Mouse (Mus musculus): Measurements from ENCODE around the gene Phf21a. TPM values are rescaled to one million over a fixed set of nuclear protein-coding genes. Genes with fewer than 3 reads are reported as not detected.

Gene Phf21a
- polyA plus RNA-seq, 1 experiment: 52.2 TPM

DNA sequence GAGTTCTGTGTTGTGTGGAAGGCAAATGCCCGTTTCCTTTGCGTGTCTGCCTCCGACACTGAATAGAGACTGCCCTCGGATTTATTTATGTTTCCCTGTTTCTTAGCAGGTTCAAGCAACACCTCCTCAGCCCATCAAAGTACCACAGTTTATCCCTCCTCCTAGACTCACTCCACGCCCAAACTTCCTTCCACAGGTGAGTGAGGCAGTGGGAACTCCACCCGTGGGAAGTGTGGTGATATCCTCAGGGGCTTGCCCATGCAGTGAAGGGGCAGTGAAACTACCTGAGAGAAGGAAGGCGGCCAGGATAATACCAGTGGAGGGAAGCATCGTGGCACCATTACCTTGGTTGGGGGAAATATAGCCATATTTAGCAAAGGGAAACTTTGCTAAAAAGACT lies 235.3 kb downstream of the Phf21a start:
- Histone ChIP-seq H3K4me1 (ENCODE audit: control insufficient read depth, insufficient read depth, low read length) (no peaks in the 10 kb centered on the region), H3K9me3 (replicated peaks; ENCODE audit: control insufficient read depth, insufficient read depth, low read length, poor library complexity, severe bottlenecking) (no peaks in the 10 kb centered on the region), H3K9ac (ENCODE audit: low read depth, poor library complexity, severe bottlenecking) (no peak overlapping the region), H3K27me3 (ENCODE audit: control insufficient read depth, insufficient read depth, low read length, poor library complexity, severe bottlenecking) (no peaks in the 10 kb centered on the region), H3K4me3 (ENCODE audit: low read depth, low read length) (no peak overlapping the region), H3K36me3 (ENCODE audit: control insufficient read depth, insufficient read depth, low read length, poor library complexity, severe bottlenecking) (no peaks in the 10 kb centered on the region), H3K27ac (ENCODE audit: insufficient read depth, low read length) (no peak overlapping the region)
- TF ChIP-seq POLR2A (IDR thresholded peaks at IDR 0.05; ENCODE audit: insufficient read depth, low read length): no peak
- no peak for TF ChIP-seq EP300 (IDR thresholded peaks at IDR 0.05; ENCODE audit: insufficient read depth, low read depth, low read length)
- no peak for TF ChIP-seq CTCF (IDR thresholded peaks at IDR 0.05; ENCODE audit: low read depth, low read length)

- Histone ChIP-seq H3K9ac (ENCODE audit: low read depth, poor library complexity, severe bottlenecking) (no peak overlapping the region), H3K4me1 (ENCODE audit: control insufficient read depth, insufficient read depth, low read length) (no peaks in the 10 kb centered on the region), H3K27me3 (ENCODE audit: control insufficient read depth, insufficient read depth, low read length, poor library complexity, severe bottlenecking) (no peaks in the 10 kb centered on the region), H3K9me3 (replicated peaks; ENCODE audit: control insufficient read depth, insufficient read depth, low read length, poor library complexity, severe bottlenecking) (no peaks in the 10 kb centered on the region), H3K4me3 (ENCODE audit: low read depth, low read length) (no peak overlapping the region), H3K27ac (ENCODE audit: insufficient read depth, low read length) (no peak overlapping the region), H3K36me3 (ENCODE audit: control insufficient read depth, insufficient read depth, low read length, poor library complexity, severe bottlenecking) (no peaks in the 10 kb centered on the region)
- TF ChIP-seq EP300 (IDR thresholded peaks at IDR 0.05; ENCODE audit: insufficient read depth, low read depth, low read length) (no peak), POLR2A (IDR thresholded peaks at IDR 0.05; ENCODE audit: insufficient read depth, low read length) (no peak), CTCF (IDR thresholded peaks at IDR 0.05; ENCODE audit: low read depth, low read length) (peak; percentile 46)
Observed at GRCm38 (mm10) chr2:92330840-92331239, 237.9 kb downstream of the Phf21a start.

DNA sequence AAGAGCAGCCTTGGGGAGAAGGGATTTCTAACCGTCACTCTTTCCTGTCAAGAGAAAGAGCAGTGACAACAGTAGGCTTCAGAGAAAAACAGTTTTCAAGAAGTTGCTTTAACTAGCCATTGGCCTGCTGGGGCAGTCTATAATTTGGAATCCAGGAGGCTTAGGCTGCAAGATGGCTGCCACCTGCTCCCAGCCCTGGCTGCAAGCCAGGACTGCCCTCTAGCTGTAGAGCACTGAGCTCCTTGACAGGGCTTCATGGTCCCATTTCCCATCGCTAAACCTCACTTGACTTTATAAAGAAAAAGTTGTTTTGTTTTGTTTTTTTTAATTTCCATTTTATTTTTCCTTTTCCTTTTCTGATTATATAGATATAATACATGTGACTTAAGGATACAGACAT lies 238.5 kb downstream of the Phf21a start:
- H3K36me3 ChIP-seq (ENCODE audit: control insufficient read depth, insufficient read depth, low read length, poor library complexity, severe bottlenecking): no peaks in the 10 kb centered on the region

DNA sequence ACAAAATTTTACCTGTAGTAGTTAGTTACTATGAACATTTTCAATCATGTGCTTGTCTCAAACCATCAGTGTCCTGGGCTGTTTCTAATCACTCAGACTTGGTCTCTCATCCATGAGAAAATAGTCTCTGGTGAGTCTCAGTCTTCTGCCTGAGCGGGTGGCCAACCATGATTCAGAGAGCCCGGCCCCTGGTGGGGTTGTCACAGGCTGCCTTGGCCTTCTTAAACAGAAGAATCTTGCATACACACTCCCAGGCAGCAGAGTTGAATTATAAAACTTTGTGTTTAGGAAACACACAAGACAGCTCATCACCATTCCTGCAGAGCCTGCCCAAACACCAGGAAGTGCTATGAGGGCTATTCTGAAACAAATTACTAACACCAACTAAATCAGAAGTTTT lies 239.0 kb downstream of the Phf21a start:
- H3K27ac ChIP-seq (ENCODE audit: insufficient read depth, low read length): no peak overlapping the region
- H3K4me3 ChIP-seq (ENCODE audit: low read depth, low read length): no peak overlapping the region
- no peaks in the 10 kb centered on the region for H3K36me3 ChIP-seq (ENCODE audit: control insufficient read depth, insufficient read depth, low read length, poor library complexity, severe bottlenecking)
- H3K4me1 ChIP-seq (ENCODE audit: control insufficient read depth, insufficient read depth, low read length): no peaks in the 10 kb centered on the region
- TF ChIP-seq EP300 (IDR thresholded peaks at IDR 0.05; ENCODE audit: insufficient read depth, low read depth, low read length) (no peak), POLR2A (IDR thresholded peaks at IDR 0.05; ENCODE audit: insufficient read depth, low read length) (no peak), CTCF (IDR thresholded peaks at IDR 0.05; ENCODE audit: low read depth, low read length) (no peak)
- H3K9ac ChIP-seq (ENCODE audit: low read depth, poor library complexity, severe bottlenecking): no peak overlapping the region
- no peaks in the 10 kb centered on the region for H3K9me3 ChIP-seq (replicated peaks; ENCODE audit: control insufficient read depth, insufficient read depth, low read length, poor library complexity, severe bottlenecking)
- H3K27me3 ChIP-seq (ENCODE audit: control insufficient read depth, insufficient read depth, low read length, poor library complexity, severe bottlenecking): no peaks in the 10 kb centered on the region

More for the DNA sequence above, 238.5 kb downstream of the Phf21a start:
- TF ChIP-seq POLR2A (IDR thresholded peaks at IDR 0.05; ENCODE audit: insufficient read depth, low read length) (no peak), CTCF (IDR thresholded peaks at IDR 0.05; ENCODE audit: low read depth, low read length) (peak; percentile 78)
- Histone ChIP-seq H3K27me3 (ENCODE audit: control insufficient read depth, insufficient read depth, low read length, poor library complexity, severe bottlenecking) (no peaks in the 10 kb centered on the region), H3K27ac (ENCODE audit: insufficient read depth, low read length) (no peak overlapping the region), H3K4me1 (ENCODE audit: control insufficient read depth, insufficient read depth, low read length) (no peaks in the 10 kb centered on the region), H3K9ac (ENCODE audit: low read depth, poor library complexity, severe bottlenecking) (no peak overlapping the region), H3K9me3 (replicated peaks; ENCODE audit: control insufficient read depth, insufficient read depth, low read length, poor library complexity, severe bottlenecking) (no peaks in the 10 kb centered on the region), H3K4me3 (ENCODE audit: low read depth, low read length) (no peak overlapping the region)

DNA sequence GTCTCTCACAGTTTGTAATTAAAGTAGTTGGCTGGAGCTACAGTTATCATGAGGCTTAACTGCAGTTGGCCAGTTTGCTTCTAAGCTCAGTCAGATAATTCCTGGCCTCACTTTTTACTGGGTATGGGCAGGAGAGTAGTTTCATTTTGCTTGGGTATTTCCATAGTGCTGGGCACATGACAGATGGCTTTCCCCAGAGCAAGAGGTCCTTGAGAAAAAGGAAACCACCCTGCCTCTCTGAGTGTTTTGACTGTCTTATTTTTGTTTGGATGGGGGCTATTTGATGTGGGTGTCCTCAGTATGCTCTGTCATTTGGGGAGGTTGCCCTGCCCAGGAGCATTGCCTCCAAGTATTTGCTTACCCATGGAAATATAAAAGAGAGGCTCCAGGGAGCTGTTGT lies 249.5 kb downstream of the Phf21a start:
- no peaks in the 10 kb centered on the region for H3K36me3 ChIP-seq (ENCODE audit: control insufficient read depth, insufficient read depth, low read length, poor library complexity, severe bottlenecking)
- no peak for TF ChIP-seq POLR2A (IDR thresholded peaks at IDR 0.05; ENCODE audit: insufficient read depth, low read length)

GRCm38 (mm10) chr2:92347191-92347590 lies 254.3 kb downstream of the Phf21a start:
- TF ChIP-seq CTCF (IDR thresholded peaks at IDR 0.05; ENCODE audit: low read depth, low read length) (no peak), EP300 (IDR thresholded peaks at IDR 0.05; ENCODE audit: insufficient read depth, low read depth, low read length) (no peak), POLR2A (IDR thresholded peaks at IDR 0.05; ENCODE audit: insufficient read depth, low read length) (no peak)
- H3K4me1 ChIP-seq (ENCODE audit: control insufficient read depth, insufficient read depth, low read length): no peaks in the 10 kb centered on the region
- H3K27me3 ChIP-seq (ENCODE audit: control insufficient read depth, insufficient read depth, low read length, poor library complexity, severe bottlenecking): no peaks in the 10 kb centered on the region
- no peak overlapping the region for H3K27ac ChIP-seq (ENCODE audit: insufficient read depth, low read length)
- no peak overlapping the region for H3K9ac ChIP-seq (ENCODE audit: low read depth, poor library complexity, severe bottlenecking)
- no peaks in the 10 kb centered on the region for H3K36me3 ChIP-seq (ENCODE audit: control insufficient read depth, insufficient read depth, low read length, poor library complexity, severe bottlenecking)
- no peaks in the 10 kb centered on the region for H3K9me3 ChIP-seq (replicated peaks; ENCODE audit: control insufficient read depth, insufficient read depth, low read length, poor library complexity, severe bottlenecking)
- H3K4me3 ChIP-seq (ENCODE audit: low read depth, low read length): no peak overlapping the region

More for the DNA sequence above, 249.5 kb downstream of the Phf21a start:
- H3K4me1 ChIP-seq (ENCODE audit: control insufficient read depth, insufficient read depth, low read length): no peaks in the 10 kb centered on the region
- H3K9me3 ChIP-seq (replicated peaks; ENCODE audit: control insufficient read depth, insufficient read depth, low read length, poor library complexity, severe bottlenecking): no peaks in the 10 kb centered on the region
- no peak overlapping the region for H3K4me3 ChIP-seq (ENCODE audit: low read depth, low read length)
- no peak overlapping the region for H3K9ac ChIP-seq (ENCODE audit: low read depth, poor library complexity, severe bottlenecking)
- no peak overlapping the region for H3K27ac ChIP-seq (ENCODE audit: insufficient read depth, low read length)
- no peaks in the 10 kb centered on the region for H3K27me3 ChIP-seq (ENCODE audit: control insufficient read depth, insufficient read depth, low read length, poor library complexity, severe bottlenecking)
